Mouse (Mus musculus): ENCODE data around the gene Pkp3. TPM values are rescaled to one million over a fixed set of nuclear protein-coding genes. Genes with fewer than 3 reads are reported as not detected.

Gene Pkp3
- polyA plus RNA-seq, 1 experiment: 26.5 TPM

DNA sequence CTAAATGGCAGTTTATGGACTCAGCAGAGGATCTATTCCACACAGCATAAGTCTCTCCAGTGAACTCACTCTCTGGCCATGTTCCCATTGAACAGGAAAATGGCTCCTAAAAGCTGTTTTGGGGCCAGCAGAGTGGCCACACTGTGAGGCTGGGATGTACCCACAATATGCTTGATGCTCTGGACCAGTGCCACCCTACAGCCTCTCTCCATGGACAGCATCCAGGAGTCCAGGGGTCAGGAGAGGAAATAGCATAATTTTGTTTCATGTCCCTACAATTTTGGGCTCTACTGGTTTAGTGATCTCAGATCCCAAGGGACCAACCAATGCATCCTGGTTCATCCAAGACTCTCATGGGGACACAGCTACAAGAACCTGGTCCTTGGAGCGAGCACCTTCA, 20.5 kb upstream of the Pkp3 start:
- no peak for DNase-seq (ENCODE audit: low spot score)

GRCm38 (mm10) chr7:141058601-141059341, 19.2 kb upstream of the Pkp3 start:
- no peak for DNase-seq (ENCODE audit: low spot score)

DNA sequence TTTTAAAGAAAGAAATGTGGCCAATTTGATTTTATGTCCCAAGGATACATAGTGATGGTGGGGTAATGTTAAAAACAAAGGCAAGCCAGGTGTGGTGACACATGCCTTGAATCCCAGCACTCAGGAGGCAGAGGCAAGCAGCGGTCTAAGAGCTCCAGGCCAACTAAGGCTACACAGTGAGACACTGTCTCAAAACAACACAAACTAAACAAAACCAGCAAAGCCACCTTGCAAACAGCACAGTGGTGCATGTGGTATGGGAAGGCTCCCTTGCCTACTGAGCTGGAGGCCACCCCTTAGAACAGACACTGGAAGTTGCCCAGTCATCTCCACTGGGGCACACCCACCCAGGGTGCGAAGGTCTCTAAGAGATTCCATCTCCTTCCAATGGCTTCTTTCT, 18.1 kb upstream of the Pkp3 start:
- DNase-seq (ENCODE audit: low spot score): no peak

DNA sequence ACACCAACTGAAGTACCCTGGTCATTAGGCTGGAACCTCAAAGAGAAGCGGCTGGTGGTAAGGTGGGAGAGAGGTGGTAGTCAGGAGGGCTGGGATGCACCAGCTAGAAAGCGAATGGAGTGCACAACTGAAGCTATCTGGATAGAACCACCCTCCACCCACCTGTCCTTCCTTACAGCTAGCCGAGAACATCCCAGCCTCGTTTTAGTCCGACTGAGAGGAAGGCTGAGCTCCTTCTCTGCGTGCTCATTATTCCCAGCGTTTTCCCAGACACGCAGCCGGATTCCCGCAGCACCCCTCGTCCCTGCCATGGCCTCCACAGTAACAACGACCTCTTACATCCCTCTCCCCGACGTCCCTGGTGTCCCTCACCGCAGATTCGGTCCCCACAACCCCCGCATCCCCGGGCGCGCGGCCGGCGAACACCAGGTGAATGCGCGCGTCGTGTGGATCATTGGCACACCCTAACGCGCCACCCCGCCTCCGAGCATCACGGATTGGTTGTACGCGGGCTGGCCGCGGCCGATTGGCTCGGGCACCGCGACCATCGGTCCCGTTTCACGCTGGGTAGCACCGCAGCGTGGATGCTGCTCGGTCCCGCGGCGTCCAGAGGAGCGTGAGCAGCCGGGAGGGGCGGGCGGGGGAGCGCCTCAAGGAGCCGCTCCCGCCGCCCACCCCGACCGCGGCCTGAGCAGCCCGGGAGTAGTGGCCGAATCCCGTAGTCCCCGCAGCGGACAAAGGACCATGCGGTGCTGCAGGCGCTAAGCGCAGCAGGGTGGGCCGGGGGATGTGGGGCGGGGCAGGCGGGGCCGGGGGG, 17.4 kb upstream of the Pkp3 start, which contains the start of gene B4galnt4:
B4galnt4 (plus strand) TSS at position 679 of the 817 bp plus-strand sequence.
- DNase-seq (ENCODE audit: low spot score): no peak

- no peak for DNase-seq (ENCODE audit: low spot score)
Measured at GRCm38 (mm10) chr7:141061269-141061692, 16.7 kb upstream of the Pkp3 start.

DNA sequence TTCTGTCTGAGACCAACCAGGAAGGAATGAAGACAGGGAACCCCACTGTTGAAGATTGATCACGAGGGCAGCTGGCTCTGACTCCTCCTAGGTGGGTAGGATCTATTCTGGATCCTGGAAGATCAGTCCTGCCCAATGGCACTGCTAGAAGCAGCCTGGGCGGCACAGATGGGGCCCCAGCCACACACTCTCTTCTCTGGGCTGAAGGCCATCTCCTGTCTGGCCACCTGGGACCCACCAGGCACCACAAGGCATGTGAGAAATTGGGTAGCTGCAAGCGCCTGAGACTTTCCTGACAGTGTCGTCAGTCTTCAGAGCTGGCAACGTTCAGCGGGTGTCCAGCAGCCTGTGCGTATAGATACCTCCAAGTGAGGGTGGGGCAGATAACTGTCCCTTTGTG, 15.5 kb upstream of the Pkp3 start:
- no peak for DNase-seq (ENCODE audit: low spot score)

DNA sequence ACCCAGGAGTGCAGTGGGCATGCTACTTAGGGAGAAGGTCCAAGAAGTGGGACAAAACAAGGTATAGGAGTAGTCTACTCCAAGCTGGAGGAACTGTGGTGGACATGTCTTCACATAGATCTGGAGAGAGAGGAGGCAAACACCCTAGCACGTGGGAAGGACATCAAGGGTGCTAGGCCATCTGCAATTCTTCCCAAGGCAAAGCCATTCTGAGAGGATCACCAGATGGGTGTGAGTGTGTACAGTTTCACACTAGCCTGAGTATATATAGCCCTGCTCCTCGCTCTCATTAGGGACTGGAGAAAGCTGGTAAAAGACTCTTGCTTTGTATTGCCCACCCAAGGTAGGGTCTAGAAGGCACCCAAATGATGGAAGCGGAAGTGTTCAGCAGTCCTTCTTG, 14.7 kb upstream of the Pkp3 start:
- no peak for DNase-seq (ENCODE audit: low spot score)

DNA sequence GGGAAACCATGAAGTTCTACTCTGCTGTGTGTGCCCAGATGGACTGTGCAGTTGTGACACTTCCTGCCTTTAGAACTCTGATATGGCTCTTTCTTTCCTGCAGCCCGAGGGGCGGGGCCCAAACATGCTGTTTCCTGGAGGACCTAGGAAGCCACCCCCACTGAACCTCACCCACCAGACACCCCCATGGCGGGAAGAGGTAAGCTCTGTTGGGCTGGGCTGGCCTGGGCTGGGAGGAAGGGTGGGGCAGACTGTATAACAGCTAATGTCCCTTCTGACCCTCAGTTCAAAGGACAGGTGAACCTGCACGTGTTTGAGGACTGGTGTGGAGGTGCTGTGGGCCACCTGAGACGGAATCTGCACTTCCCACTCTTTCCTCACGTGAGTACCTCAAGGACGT, 13.8 kb upstream of the Pkp3 start:
- DNase-seq (ENCODE audit: low spot score): no peak

- no peak for DNase-seq (ENCODE audit: low spot score)
Measured at GRCm38 (mm10) chr7:141064576-141064975, 13.4 kb upstream of the Pkp3 start.

- no peak for DNase-seq (ENCODE audit: low spot score)
Measured at GRCm38 (mm10) chr7:141068351-141068750, 9.7 kb upstream of the Pkp3 start.

GRCm38 (mm10) chr7:141070058-141070862, 7.8 kb upstream of the Pkp3 start:
- DNase-seq (ENCODE audit: low spot score): no peak

GRCm38 (mm10) chr7:141072017-141072745, 5.8 kb upstream of the Pkp3 start:
- DNase-seq (ENCODE audit: low spot score): no peak

DNA sequence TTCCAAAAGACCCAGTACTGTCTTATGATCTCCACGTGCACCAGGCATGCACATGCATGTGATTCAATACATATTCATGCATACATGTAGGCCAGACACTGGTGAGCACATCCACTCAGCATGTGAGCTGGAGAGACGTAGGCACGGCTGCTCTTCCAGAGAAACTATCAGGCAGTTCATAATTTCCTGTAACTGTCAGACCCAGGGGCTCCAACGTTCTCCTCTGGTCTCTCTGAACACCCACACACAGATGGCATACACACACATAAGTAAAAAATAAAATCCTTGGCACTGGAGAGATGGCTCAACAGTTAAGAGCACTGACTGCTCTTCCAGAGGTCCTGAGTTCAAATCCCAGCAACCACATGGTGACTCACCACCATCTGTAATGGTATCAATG, 4.2 kb upstream of the Pkp3 start:
- no peak for DNase-seq (ENCODE audit: low spot score)

GRCm38 (mm10) chr7:141078876-141079275, 858 bp downstream of the Pkp3 start:
- DNase-seq (ENCODE audit: low spot score): no peak

GRCm38 (mm10) chr7:141079481-141080449, 1.7 kb downstream of the Pkp3 start:
- peak; percentile 62 for DNase-seq (ENCODE audit: low spot score)

DNA sequence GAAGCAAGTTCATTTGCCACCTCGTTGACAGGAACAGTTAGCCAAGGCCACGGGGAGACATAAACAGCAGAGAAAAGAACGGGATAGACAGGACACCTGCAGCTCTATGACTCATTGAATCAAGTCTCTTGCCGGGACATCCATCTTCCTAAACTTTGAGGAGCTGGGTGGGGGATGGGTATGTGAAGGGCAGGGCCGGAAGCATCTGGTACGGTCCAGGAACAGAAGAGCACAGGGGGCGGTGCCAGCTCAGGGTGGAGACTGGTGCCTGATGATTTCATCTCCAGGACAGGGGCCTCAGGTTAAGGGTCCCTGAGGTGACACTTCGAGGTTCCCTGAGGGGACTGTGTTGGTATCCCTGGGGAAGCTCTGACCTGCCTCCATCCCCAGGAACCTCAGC, 9.9 kb downstream of the Pkp3 start:
- DNase-seq (ENCODE audit: low spot score): no peak

DNA sequence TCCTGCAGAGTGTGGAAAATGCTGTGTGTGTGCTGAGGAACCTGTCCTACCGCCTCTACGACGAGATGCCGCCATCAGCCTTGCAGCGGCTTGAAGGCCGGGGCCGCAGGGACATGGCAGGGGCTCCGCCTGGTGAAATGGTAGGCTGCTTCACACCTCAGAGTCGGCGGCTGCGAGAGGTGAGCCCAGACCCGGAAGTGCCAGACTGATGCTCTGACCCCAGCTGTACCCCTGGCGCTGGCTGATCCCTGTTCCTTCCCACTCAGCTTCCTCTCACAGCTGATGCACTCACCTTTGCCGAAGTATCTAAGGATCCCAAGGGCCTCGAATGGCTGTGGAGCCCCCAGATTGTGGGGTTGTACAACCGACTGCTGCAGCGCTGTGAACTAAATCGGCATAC, 10.5 kb downstream of the Pkp3 start:
- no peak for DNase-seq (ENCODE audit: low spot score)

GRCm38 (mm10) chr7:141090228-141090627, 12.2 kb downstream of the Pkp3 start:
- DNase-seq (ENCODE audit: low spot score): no peak

DNA sequence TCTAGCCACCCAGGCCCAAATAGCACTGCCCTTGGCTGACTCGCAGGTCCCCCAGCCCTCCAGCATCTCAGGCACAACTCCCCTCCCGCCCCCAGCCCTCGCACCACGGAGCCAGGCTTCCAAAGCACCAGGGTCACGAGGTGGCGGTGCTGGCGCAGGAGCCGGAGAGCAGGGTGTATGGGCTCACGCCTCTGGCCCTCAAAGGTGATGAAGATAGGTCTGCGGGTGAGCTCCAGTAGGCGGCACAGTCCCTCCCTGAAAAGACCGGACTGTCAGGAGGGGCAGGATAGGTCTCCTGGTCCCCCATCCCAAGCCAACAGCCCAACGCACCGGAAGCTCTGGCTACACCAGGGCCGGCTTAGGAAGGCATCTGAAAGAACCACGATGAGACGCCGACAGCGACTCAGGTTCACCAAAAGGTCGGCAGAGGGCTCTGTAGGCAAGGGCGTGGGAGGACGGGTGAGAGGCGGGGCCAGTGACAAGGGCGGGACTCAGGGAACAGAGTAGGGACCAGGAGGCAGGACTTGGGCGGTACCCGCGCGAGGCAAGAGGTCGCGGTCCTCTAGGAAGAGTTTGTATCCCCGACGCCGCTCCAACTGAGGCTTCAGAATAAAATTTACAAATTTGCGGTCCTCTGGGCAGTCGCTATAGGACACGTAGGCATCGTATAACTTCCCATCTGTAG, 14.2 kb downstream of the Pkp3 start:
- DNase-seq (ENCODE audit: low spot score): peak; percentile 56

- DNase-seq (ENCODE audit: low spot score): no peak
Measured at GRCm38 (mm10) chr7:141093950-141094349, 15.9 kb downstream of the Pkp3 start.
